Mouse (Mus musculus) cerebellum, adult (tissue): ENCODE results near the gene Actn2.

Source experiments
- ATAC-seq: cut with Nextera tagmentation; 2 replicates; pipeline ENCODE4 v1.9.2; 2017; ENCODE audit warnings: mild to moderate bottlenecking, moderate library complexity, mixed read lengths; ENCODE audit not compliant: insufficient number of reproducible peaks, low FRiP score, low TSS enrichment

Gene Actn2

GRCm38 (mm10) chr13:12318017-12318416, 22.5 kb downstream of the Actn2 start:
- no peak for ATAC-seq

GRCm38 (mm10) chr13:12317191-12317765, 23.3 kb downstream of the Actn2 start:
- no peak for ATAC-seq

DNA sequence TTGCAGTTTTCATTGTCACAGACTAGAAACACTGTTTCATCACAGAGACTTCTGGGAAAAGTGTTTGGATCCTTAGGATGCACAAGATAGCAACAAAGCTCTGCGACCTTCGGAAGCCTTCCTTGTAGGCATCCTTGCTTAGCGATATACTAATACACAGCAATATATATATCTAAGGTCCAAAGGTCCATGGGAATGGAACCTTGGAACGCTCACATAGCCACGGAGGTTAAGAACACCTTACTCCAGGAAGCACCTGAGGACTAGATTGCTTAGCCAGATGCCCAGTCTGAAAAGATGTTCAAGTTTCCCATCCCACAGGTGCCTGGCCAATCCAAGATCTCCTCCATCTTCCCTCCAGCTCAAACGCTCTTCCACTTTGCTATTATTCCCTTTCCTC, 26.4 kb downstream of the Actn2 start:
- ATAC-seq, result no peak

DNA sequence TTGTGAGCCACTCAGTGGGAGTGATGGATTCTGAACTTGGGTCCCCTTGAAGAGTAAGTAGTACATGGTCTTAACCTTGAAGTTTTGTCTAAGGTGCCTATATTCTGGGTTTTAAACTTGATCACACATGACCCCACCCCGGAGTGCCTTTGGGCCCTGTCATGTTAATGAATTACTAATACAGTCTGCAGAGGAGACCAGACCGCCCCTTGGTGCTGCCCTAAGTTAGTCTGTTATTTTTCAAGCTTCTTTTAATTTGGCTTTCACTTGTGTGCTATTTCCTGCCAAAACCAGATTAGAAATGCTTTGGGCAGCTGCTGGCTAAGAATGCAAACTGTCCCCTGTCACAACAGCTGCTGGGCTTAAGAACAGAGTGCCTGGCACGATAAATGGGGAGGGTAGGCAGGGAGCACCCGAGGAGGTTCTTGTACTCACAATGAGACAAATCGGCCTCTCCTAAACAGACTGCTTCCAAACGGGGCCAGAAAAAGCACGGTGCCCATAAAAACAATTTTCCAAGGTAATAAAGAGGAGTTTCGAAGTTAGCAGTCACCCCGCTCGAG, 28.5 kb downstream of the Actn2 start:
- ATAC-seq, result no peak

GRCm38 (mm10) chr13:12311371-12311770, 29.2 kb downstream of the Actn2 start:
- ATAC-seq, result no peak

- ATAC-seq, result no peak
These were observed 31.1 kb downstream of the Actn2 start for GRCm38 (mm10) chr13:12309446-12309845.

DNA sequence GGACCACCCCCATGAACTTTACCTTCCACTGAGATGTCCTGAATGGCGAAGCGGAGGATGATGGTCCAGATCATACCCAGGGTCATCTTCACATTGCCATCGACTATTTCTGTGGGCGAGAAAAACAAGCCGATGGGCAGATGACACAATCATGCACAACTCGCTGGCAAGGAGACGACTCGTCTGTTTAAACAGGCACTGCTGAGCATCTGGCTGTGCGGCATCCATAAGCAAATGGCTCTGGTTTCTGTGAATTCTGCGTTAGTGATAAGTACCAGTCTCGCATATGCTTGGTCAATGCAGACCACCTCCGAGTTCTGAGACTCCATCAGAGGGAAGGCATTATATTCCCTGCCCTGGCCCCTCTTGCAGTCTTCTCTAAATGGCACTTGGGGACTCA, 31.7 kb downstream of the Actn2 start:
- ATAC-seq, result no peak

DNA sequence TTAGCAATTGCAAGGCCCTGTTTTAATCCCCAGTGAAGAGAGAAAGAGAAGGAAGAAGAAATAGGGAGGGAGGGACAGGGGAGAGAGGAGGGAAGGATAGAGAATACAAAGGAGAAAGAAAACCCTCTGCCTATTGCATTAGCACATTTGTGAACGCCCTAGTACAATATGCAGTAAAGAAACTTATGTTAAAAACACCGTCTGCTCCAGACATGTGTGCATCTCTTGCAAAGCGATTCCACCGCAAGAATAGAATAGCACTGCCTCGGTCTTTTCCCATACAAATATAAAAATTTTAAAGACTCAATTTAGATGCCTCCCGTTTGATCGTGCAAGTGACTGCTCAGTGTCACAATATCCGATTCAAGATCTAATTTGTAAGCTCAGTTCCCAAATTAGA, 32.1 kb downstream of the Actn2 start:
- ATAC-seq, result no peak

DNA sequence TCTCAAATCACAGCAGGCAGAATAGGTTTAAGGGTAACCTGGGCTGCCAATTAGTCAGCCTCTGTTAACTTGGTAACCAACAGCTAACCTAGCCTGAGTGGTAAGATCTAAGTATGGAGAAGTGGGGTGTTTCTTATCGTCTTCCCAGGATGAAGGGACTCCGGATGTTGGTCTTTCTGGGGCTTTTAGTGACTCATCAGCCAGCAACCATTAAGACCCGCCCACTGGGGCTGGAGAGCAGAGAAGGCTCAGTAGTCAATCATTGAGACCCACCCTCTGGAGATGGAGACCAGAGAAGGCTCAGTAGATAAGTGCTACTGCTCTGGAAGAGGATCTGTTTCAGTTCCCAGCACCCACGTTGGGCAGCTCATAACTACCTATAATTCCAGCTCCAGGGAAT, 33.3 kb downstream of the Actn2 start:
- ATAC-seq, result no peak

DNA sequence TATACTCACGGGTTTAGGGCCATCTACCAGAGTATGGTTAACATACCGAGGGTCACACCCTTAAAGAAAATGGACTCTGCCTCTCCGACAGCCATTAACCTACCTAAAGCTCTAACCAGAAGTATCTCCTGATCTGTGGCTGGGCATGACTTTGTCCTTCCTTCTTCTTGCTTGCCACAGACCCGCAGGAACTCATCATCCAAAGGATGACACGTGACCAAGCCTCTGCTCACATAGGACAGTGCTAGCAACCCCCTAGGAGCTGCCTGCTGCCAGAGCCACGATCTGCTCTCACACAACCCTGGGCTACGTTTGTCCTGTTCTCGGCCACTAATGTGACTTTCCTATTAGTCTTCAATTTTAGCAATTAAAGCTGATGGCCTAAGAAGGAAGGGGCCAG, 35.0 kb downstream of the Actn2 start:
- ATAC-seq, result no peak

- no peak for ATAC-seq
These were observed 35.6 kb downstream of the Actn2 start for GRCm38 (mm10) chr13:12304991-12305390.

DNA sequence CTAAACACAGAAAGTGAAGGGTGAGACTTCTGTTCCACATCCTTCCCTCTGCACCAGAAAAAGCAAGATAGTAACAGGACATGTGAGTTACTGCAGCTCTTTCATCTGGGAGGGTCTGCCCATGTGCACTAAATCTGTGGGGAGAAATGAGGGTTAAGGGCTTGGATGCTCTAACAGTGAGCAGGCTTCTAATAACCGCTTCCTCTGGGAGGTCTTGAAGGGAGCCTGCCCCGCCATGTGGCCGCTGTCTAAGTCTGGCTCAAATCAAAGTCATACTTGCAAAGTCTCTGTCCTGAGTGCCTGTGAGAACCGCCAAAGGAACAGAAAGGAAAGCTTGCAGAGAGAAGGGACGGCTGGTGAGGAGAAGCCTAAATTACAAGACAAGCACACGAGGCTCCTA, 42.8 kb downstream of the Actn2 start:
- no peak for ATAC-seq

DNA sequence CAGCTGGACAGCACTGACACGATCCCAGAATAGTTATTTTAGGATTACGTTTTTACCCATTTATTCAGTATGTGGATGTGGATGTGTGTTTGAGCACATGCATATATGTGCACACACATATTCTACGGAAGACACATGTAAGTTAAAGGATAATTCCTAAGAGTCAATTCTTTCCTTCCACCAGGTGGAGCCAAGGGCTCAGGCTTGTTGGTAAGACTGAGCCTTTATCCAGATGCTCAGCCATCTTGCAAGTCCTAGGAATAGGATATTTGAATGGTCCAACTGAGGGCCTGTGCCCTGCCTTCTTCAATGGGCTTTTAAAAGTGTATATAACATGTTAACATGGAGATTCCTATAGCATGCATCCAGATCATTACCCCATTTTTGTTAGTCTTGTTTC, 43.9 kb downstream of the Actn2 start:
- no peak for ATAC-seq

DNA sequence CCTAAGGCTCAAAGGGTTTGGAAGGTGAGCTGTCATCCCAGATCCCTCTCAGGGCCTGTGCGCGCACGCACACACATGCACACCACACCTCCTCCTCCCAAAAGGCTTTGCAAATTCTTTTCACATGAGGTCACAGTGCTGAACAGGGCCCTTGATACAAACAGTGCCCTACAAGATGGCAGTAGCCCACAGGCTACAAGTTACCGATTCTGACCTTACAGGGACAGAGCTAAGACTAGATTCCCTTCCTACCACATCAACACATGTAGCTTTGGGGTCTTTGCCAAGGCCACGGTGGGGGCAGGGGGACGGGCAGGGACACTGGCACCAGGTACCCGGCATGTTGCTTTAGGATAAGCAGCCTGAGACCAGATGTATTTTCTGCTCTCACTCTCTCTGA, 46.8 kb downstream of the Actn2 start:
- ATAC-seq, result no peak

DNA sequence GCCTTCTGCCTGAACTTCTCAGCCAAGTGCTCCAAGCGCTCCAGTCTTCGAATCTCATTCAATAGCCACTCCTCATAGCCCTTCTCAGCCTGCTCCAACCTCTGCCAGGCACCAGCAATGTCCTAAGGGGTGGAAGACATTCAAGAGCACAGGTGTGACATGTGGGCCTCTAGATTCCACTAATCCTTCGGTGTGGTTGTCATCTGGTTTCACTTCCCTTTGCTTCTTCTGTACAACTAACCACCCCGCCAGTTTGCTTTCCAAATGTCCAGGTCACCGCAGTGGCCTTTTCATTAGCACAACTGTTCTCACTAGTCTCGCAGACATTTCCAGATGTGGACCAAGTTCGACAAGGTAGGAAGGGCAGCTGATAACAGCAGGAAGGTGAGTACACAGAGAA, 49.9 kb downstream of the Actn2 start:
- ATAC-seq, result no peak

- no peak for ATAC-seq
These were observed 56.0 kb downstream of the Actn2 start for GRCm38 (mm10) chr13:12284528-12284927.

- no peak for ATAC-seq
These were observed 56.7 kb downstream of the Actn2 start for GRCm38 (mm10) chr13:12283826-12284225.

DNA sequence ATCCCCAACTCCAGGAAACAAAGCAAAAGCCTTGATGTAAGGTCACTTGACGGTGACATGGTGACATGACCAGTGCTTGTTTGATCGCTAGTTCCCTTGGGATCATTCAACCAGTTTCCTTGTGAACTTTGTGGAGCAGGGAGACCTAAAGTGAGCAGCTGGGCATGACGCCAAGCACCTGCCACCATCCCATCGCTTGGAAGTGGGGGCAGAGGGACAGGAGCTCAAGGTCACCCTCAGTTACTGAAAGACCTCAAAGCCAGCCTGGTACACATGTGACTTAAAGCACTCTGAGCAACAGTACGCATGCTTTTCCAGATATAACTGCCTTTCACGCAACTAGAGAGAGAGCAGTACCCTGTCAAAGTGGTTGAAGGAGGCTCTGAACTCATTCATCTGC, 65.8 kb downstream of the Actn2 start:
- no peak for ATAC-seq

DNA sequence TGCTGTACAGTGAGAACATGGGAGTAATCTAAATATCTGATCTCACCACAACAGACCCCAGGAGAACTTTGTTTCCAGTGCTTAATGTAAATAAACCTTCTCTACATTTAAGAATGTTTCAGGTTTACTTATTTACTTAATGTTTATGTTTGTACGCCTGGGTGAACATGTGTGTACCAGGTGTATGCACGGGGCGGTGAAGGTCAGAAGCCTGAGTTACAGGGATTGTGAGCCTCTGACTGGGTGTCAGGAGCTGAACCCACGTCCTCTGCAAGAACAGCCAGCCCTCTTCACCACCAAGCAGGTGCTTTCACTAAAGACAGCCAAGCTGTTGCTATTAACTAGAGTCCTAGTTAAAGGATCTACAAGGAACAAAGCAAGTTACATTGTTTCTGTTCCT, 66.3 kb downstream of the Actn2 start:
- no peak for ATAC-seq

DNA sequence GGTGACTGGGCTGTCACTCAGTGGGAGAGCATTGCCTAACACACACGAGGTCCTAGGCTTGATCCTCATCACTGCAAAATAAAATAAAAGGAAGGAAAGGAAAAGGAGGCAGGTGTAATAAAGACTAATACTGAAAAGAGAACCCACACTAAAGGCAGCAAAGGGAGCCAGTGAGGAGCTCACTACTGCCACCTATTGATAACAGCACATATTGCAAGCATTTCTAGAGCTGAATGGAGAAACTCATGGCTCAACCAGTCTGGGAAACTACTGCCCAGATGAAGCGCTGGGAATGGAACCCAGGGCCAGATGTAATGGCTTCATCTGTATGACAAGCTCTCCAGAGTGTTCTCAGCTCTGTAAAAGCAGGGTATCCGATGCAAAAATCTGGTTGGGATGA, 67.6 kb downstream of the Actn2 start:
- no peak for ATAC-seq

DNA sequence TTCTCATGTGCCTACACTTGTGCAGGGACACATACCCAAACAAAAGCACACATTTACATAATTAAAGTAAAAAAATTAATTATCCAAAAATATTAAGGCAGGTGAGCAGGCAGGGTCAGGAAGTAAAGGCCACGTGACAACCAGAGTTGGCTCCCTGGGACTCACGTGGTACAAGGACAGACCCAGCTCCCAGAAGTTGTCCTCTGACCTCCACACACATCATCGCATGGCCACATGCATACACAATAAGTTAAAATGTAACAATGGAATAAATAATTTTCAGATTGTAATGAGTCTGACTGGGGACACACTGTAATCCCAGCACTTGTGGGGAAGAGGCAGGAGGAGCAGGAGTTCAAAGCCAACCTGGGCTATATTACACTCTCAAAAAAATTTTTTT, 72.6 kb downstream of the Actn2 start:
- no peak for ATAC-seq

DNA sequence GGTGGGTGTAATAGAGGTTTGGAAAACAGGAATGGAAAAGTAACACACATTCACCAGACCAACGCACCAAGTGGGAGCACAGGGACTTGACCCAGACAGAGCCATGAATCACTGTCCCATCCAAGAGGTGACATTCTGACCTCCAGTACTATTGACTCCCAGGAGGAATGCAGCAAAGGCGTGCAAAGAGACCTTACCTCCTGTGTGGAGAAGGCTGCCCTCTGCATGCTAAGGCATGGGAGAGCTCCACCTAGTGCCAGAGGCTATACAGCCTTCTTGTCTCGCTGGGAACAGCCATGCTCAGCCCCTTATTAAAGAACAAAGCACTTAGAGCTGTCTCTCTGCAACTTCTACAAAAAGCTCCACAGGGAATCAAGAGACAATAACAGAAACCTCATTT, 73.5 kb downstream of the Actn2 start:
- no peak for ATAC-seq

- no peak for ATAC-seq
These were observed 76.6 kb downstream of the Actn2 start for GRCm38 (mm10) chr13:12263996-12264395.
